Mouse (Mus musculus) hindbrain, embryonic 16.5 days (tissue): ENCODE results near the gene Lpar2. TPM values are rescaled to one million over a fixed set of nuclear protein-coding genes. Genes with fewer than 3 reads are reported as not detected.

ENCODE experiments used
- ATAC-seq: fragments of 200-750 bp; cut with Nextera tagmentation; 2 replicates; pipeline ENCODE4 v1.8.0; 2017; ENCODE audit warnings: moderate TSS enrichment, moderate library complexity
- H3K27ac ChIP-seq: fragments of 300-500 bp; sonication (generic); 2 replicates; pipeline ENCODE4 v1.5.1; 2014; ENCODE audit warnings: low read depth, mild to moderate bottlenecking, control low read depth, low read length, moderate library complexity
- H3K27me3 ChIP-seq: fragments of 300-500 bp; sonication (generic); replicated peaks from 2 replicates; pipeline ENCODE4 v1.6.1; 2014; ENCODE audit warnings: low read length; ENCODE audit not compliant: control insufficient read depth, insufficient read depth
- H3K36me3 ChIP-seq: fragments of 300-500 bp; sonication (generic); 2 replicates; pipeline ENCODE4 v1.6.1; 2014; ENCODE audit warnings: mild to moderate bottlenecking, low read length, moderate library complexity, mixed read lengths; ENCODE audit not compliant: control insufficient read depth, insufficient read depth
- H3K4me1 ChIP-seq: fragments of 300-500 bp; sonication (generic); 2 replicates; pipeline ENCODE4 v1.6.1; 2014; ENCODE audit warnings: low read depth, low read length; ENCODE audit not compliant: control insufficient read depth, insufficient read depth
- H3K4me2 ChIP-seq: fragments of 300-500 bp; sonication (generic); 2 replicates; pipeline ENCODE4 v1.6.1; 2014; ENCODE audit warnings: mild to moderate bottlenecking, low read length, control low read depth, moderate library complexity
- H3K4me3 ChIP-seq: fragments of 300-500 bp; sonication (generic); 2 replicates; pipeline ENCODE4 v1.5.1; 2014; ENCODE audit warnings: mild to moderate bottlenecking, low read length, control low read depth, moderate library complexity
- H3K9ac ChIP-seq: fragments of 300-500 bp; sonication (generic); 2 replicates; pipeline ENCODE4 v1.6.1; 2014; ENCODE audit warnings: low read depth, mild to moderate bottlenecking, control low read depth, low read length, moderate library complexity
- H3K9me3 ChIP-seq: fragments of 300-500 bp; sonication (generic); 2 replicates; pipeline ENCODE4 v1.6.1; 2014; ENCODE audit warnings: mild to moderate bottlenecking, low read length, moderate library complexity; ENCODE audit not compliant: control insufficient read depth
- WGBS: fragments of 180-500 bp; shearing (Covaris S2); extraction: QIAGEN DNeasy Blood & Tissue Kit; methylation state at CpG from one replicate; pipeline ENCODE4 v1.1.7; 2014; 5-methylcytosine and 5-hydroxymethylcytosine counted together
- polyA plus RNA-seq: library from polyadenylated mRNA; unstranded; fragments of >200 nt; fragmentation: Nextera tagmentation; extraction: Ambion mirVana; gene quantifications from 2 replicates; pipeline ENCODE4 v1.2.1, GENCODE M21; 2015

Lpar2 gene
- polyA plus RNA-seq, 1 experiment from 2014 or later: 0.54 TPM

GRCm38 (mm10) chr8:69870907-69871306, 48.7 kb downstream of the Lpar2 start:
- Histone ChIP-seq H3K4me1 (no peaks in the 10 kb centered on the region), H3K9ac (no peak overlapping the region), H3K4me2 (no peak overlapping the region), H3K27me3 (no peaks in the 10 kb centered on the region), H3K27ac (no peak overlapping the region), H3K9me3 (no peaks in the 10 kb centered on the region), H3K36me3 (0 out of 2 replicates have a peak, but pooled peaks cover 3% of the 10 kb centered on the region), H3K4me3 (no peak overlapping the region)
- ATAC-seq: no peak
- 87% methylated on average over 6 of the region's 6 CpGs for WGBS

GRCm38 (mm10) chr8:69874155-69874554, 51.9 kb downstream of the Lpar2 start:
- Histone ChIP-seq H3K9me3 (no peaks in the 10 kb centered on the region), H3K36me3 (0 out of 2 replicates have a peak, but pooled peaks cover 3% of the 10 kb centered on the region), H3K4me2 (no peak overlapping the region), H3K4me1 (no peaks in the 10 kb centered on the region), H3K27ac (no peak overlapping the region), H3K4me3 (no peak overlapping the region), H3K27me3 (no peaks in the 10 kb centered on the region), H3K9ac (no peak overlapping the region)
- WGBS: 13% methylated on average over 9 of the region's 9 CpGs
- ATAC-seq: no peak

- peaks cover 5% of the 10 kb centered on the region for H3K27me3 ChIP-seq
- H3K4me2 ChIP-seq: no peak overlapping the region
- H3K4me3 ChIP-seq: no peak overlapping the region
- ATAC-seq: no peak
- H3K9ac ChIP-seq: no peak overlapping the region
- H3K36me3 ChIP-seq: 0 out of 2 replicates have a peak, but pooled peaks cover 3% of the 10 kb centered on the region
- H3K4me1 ChIP-seq: no peaks in the 10 kb centered on the region
- H3K9me3 ChIP-seq: no peaks in the 10 kb centered on the region
- H3K27ac ChIP-seq: no peak overlapping the region
- 81% methylated on average over 13 of the region's 13 CpGs for WGBS
These were observed 52.4 kb downstream of the Lpar2 start for GRCm38 (mm10) chr8:69874654-69875053.

- no peak for ATAC-seq
- H3K9ac ChIP-seq: no peak overlapping the region
- H3K36me3 ChIP-seq: 0 out of 2 replicates have a peak, but pooled peaks cover 3% of the 10 kb centered on the region
- no peaks in the 10 kb centered on the region for H3K9me3 ChIP-seq
- no peak overlapping the region for H3K27ac ChIP-seq
- no peaks in the 10 kb centered on the region; the same call in 1 of the 2 replicates for H3K4me1 ChIP-seq
- peaks cover 18% of the 10 kb centered on the region for H3K27me3 ChIP-seq
- H3K4me2 ChIP-seq: no peak overlapping the region
- H3K4me3 ChIP-seq: no peak overlapping the region
- 54% methylated on average over 10 of the region's 10 CpGs for WGBS
These were observed 53.9 kb downstream of the Lpar2 start for GRCm38 (mm10) chr8:69876097-69876496.

- Histone ChIP-seq H3K9ac (no peak overlapping the region), H3K36me3 (no peaks in the 10 kb centered on the region), H3K4me1 (peaks cover 5% of the 10 kb centered on the region; the same call in 1 of the 2 replicates), H3K27ac (no peak overlapping the region), H3K4me3 (no peak overlapping the region), H3K4me2 (no peak overlapping the region), H3K27me3 (peaks cover 27% of the 10 kb centered on the region), H3K9me3 (no peaks in the 10 kb centered on the region)
- WGBS: 72% methylated on average over 10 of the region's 10 CpGs
- ATAC-seq: no peak
These were observed 54.7 kb downstream of the Lpar2 start for GRCm38 (mm10) chr8:69876967-69877366.

- H3K4me3 ChIP-seq: no peak overlapping the region
- H3K4me1 ChIP-seq: peaks cover 7% of the 10 kb centered on the region; the same call in 1 of the 2 replicates
- 90% methylated on average over 4 of the region's 4 CpGs for WGBS
- H3K27me3 ChIP-seq: peaks cover 31% of the 10 kb centered on the region
- H3K9ac ChIP-seq: no peak overlapping the region
- no peak overlapping the region for H3K4me2 ChIP-seq
- no peaks in the 10 kb centered on the region for H3K36me3 ChIP-seq
- H3K9me3 ChIP-seq: no peaks in the 10 kb centered on the region; the same call in 1 of the 2 replicates
- no peak for ATAC-seq
- H3K27ac ChIP-seq: no peak overlapping the region
These were observed 55.2 kb downstream of the Lpar2 start for GRCm38 (mm10) chr8:69877396-69877795.

- no peak for ATAC-seq
- Histone ChIP-seq H3K4me3 (no peak overlapping the region), H3K36me3 (no peaks in the 10 kb centered on the region), H3K9ac (no peak overlapping the region), H3K27me3 (peaks cover 37% of the 10 kb centered on the region), H3K4me2 (no peak overlapping the region), H3K27ac (no peak overlapping the region), H3K9me3 (no peaks in the 10 kb centered on the region; the same call in 1 of the 2 replicates), H3K4me1 (peaks cover 7% of the 10 kb centered on the region; the same call in 1 of the 2 replicates)
- 67% methylated on average over 3 of the region's 3 CpGs for WGBS
These were observed 55.8 kb downstream of the Lpar2 start for GRCm38 (mm10) chr8:69877992-69878391.

DNA sequence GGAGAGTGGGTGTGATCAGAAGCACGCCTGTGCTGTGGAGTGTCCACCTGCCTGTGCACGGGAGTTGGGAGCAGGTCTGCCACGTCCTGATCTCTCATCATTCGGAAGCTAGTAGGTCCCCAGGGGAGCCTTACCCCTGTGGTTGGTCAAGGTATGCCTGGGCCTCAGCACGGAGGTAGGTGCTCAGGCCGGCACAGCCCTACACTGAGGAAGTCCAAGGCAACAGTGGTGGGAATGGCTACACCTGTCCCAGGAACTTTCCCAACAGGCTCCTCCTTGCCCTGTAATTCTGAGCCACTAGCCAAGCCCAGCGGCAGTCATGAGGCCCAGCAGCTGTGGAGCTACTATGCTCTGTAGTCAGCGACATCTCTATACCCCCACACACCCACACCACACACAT, 57.4 kb downstream of the Lpar2 start:
- ATAC-seq: no peak
- H3K4me1 ChIP-seq: peaks cover 7% of the 10 kb centered on the region; the same call in 1 of the 2 replicates
- peaks cover 54% of the 10 kb centered on the region for H3K27me3 ChIP-seq
- WGBS: 60% methylated on average over 8 of the region's 8 CpGs
- H3K4me2 ChIP-seq: peak overlapping the region; percentile 56; the same call in 1 of the 2 replicates
- no peaks in the 10 kb centered on the region; the same call in 1 of the 2 replicates for H3K9me3 ChIP-seq
- H3K36me3 ChIP-seq: no peaks in the 10 kb centered on the region
- no peak overlapping the region for H3K27ac ChIP-seq
- peak overlapping the region; percentile 2; the same call in 1 of the 2 replicates for H3K4me3 ChIP-seq
- H3K9ac ChIP-seq: no peak overlapping the region
